Mouse (Mus musculus): Measurements from ENCODE around the gene Chd5. TPM values are rescaled to one million over a fixed set of nuclear protein-coding genes. Genes with fewer than 3 reads are reported as not detected.

The Chd5 gene
- total RNA-seq, 2 experiments from 2014 or later: 0.12 TPM; not detected in 1

DNA sequence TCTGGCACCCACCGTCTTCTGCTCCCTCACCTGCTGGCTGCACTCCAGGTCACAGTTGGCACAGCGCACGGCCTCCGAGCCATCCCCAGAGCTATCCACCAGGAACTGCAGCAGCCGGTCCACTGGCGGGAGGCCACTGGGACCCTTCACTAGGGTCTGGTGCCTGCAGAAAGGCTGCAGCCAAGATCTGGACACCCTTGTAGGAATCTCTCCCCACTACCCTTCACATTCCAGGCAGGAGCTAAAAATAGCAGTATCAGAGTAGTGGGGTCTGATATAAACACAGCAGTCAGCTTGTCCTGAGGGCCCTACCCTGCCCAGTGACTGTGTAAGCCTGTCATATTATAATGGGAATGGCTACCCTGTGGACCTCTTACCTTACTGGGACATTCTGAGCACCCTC is 20.8 kb upstream of the Chd5 start:
- DNase-seq (ENCODE audit: low spot score): no peak

DNA sequence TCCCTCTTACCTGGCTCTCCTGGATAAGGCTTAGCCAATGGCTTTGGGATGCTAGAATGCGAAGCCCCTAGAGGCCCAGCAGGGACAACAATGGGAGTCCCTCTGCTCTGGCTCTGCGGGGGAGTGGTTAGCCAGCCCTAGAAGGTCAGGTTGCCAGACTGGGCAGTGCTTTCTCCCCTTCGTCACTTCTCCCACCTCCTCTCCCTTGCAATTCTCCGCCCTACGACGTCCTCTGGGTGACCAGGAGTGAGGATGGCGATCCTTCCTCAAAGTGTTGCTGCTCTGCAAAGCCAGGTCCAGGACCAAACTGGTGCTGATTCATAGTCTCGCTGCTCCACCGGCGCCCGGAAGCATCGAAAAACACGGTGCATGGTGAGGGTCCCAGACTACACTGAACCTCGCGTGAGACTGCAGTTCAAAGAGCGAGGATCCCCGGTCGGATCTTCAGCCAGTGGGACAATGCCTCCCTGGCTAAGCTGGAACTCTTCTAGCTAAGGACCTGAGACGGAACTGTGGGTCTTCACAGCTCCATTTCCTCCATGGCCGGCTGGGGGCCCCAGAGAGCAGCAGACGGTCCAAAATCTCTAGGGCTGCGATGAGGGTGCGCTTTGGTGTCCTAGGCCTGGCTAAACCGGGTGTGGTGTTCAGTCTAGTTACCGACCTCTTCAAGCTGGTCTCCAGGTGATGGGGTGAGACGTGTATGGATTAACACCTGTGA is 19.8 kb upstream of the Chd5 start, which contains the start of gene Rnf207:
Rnf207 (minus strand) TSS at position 477 of the 718 bp plus-strand sequence.
- DNase-seq (ENCODE audit: low spot score): peak; percentile 57

DNA sequence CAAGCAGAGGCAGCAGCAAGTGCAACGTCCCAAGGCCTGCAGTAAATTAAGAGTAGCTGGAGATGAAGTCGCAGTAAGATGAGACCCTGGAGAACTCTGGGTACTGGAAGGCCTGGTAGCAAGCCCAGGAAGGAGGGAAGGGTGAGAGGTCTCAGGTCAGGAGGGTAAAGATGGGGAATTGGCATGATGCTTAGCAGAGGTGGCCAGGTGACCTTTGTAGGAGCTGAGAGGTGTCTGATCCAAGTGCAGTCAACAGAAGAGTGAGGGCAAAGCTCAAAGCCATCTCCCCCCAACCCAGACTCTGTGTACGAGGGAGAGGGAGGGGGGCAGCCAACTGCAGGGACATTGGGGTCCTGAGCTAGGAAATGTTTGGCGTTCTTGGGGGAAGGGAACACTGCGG is 17.0 kb upstream of the Chd5 start:
- DNase-seq (ENCODE audit: low spot score): no peak

DNA sequence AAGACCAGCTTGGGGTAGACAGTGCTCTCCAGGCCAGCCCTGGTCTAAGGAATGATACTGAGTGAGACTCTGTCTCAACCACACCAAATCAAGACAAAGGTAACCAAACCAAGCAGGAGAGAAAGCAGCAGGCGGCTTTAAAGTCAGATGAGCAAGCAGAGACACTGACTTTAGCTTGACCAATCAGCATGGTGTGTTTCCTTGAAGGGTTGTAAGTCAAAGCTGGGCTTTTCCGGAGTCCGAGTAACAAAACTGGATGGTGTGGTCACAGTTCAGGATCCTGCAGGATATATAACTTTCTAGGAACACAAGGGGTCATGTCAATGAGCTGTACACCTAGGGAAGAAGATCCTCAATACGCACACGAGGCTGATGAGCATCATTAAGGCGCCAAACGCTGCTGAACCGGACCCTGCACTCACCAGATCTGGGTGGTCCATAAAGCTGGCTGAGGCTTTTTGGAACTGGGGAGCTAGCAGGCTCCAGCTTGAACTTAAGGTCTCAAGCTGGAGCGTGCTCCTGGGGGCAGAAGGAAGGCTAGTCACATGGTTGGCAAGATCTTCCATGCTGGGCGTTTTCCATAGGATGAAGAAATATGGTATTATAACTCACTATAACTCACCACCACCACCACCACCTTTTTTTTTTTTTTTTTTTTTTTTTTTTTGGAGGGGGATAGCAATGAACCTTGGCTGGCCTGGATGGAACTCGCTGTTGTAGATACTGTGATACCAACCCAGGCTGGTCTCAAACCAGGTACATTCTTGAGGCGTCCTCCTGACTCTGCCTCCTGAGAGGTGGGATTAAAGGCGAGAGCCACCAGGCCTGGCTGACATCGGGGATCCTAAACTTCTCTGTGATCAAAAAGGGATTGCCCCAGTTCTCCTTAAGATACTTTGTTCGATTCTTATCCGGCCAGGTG is 13.5 kb upstream of the Chd5 start:
- no peak for DNase-seq (ENCODE audit: low spot score)

DNA sequence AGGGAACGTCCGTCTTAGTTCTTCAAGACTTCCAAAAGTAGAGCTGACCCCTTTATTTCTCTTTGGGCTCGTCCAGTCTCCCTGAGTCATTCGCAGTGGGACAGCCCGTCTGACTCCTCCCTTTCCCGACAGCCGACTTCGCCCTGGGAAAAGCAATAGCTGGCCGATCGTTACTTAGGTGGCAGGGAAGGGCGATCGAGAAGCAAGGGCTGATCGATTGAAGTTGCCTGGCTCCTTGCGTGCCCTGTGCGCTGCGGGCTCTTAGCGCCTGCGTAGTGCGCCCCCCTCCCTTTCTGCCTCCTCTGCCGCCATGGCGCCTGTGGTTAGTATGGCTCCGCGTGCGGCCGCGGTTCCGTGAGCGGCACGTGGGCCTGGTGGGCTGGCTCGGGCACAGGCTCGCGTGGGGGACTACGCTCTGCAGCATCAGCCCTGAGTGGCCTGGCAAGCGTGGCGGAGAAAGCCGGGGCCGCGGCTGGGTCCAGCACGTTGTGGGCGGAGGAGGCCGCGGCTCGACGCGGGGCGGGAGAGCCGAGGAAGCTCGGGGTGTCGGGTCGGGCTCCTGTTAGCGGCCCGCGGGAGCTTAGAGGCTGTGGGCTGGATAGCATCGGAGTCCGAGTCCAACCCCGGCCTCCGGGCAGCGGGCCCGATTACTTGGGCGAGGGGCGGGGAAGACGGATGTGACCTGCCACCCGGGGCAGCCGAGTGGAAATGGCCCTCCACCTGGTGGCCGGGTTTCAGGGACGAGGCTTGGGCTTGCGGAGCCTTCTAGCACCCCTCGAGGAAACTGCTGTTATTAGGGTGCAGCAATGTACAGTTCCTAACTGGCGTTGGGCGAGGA is 12.7 kb upstream of the Chd5 start, which contains the start of gene Rpl22:
Rpl22 (plus strand) TSS at position 169 of the 838 bp plus-strand sequence.
- DNase-seq (ENCODE audit: low spot score): peak; percentile 95

DNA sequence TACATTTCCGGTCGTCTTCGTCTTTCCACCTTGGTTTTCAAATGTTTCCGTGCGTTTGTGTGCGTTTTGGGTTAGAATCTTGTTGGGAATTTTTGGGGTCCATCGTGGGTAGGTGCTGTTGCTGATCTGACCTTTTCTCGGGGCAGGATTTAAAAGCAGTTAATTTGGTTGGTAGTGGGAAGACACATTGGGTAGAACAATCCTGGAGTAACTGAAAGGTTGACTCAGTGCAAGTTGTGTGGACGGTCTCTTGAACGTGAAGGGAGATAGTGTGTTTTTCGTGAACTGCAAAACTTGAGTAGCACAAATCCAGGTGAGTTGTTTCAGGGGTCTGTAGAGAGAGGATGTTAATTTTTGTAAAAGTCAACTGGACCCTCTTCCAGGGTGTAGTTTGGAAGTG is 11.9 kb upstream of the Chd5 start:
- no peak for DNase-seq (ENCODE audit: low spot score)

DNA sequence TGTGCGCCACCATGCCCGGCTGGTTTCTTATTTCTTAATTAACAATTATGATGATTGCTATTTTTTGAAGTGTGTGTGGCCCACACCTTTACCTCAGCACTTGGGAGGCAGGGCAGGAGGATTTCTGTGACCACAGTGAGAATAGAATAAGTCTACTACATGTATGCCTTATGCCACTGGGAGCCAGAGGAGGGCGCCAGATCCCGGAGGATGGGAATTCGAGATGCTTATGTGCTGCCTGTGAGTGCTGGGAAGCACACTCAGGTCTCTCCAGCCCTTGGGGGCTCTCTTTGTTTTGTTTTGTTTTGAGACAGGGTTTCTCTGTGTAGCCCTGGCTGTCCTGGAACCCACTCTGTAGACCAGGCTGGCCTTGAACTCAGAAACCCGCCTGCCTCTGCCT is 9.8 kb upstream of the Chd5 start:
- no peak for DNase-seq (ENCODE audit: low spot score)

DNA sequence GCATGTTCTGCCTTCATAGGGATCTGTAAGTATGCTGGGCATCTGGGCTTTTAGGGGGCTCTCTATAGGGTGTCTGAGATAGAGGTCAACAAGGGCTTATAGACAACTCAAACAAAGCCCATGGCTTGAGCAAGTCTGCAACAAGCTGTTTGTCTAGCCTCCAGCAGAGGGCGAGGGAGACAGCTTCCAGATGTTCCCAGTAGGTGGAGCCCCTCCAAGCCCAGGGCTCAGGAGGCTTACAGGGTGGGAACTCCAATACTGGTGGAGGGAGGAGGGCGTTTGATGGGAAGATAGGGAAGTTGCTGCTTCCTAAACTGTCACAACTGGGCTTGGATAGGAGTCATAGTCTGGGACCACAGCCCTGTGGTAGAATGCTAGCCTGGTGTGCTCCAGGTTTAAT is 5.5 kb upstream of the Chd5 start:
- DNase-seq (ENCODE audit: low spot score): peak; percentile 72

DNA sequence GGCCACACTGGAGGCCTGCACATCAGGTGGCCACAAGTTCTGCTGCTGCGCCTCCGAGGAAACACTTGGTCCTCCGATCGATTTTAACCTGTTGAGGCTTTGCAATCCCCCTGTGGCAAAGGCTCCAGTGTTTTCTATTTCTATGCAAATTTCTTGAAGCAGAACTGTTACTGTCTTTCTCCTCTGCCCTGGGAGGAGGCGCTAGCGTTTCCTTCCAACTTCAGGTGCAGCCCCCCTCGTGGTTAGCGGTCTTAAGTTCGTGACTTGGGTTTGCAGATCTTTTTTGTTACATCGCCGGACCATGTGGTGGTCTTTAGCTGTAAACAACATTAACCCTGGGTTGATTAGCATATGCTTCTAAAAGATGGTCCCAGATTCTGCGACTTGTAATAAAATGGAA is 4.9 kb upstream of the Chd5 start:
- no peak for DNase-seq (ENCODE audit: low spot score)

DNA sequence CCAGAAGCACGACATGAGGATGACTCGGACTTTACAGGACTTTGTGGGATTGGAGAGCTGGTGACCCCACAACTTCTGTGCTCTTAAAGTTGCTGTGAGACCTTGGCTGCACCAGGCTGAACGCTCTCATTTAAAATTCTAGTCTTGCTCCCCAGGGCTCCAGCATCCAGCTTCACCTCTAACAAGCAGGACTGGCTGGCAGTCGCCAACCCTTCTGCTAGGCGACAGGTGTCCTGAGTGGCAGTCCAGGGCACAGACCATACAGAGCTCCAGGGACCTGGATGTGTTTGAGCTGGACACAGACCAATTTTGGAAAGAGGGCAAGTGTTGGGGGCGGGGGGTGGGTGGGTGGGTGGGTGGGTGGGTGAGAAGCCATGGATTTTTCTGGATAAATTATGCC is 679 bp upstream of the Chd5 start:
- no peak for DNase-seq (ENCODE audit: low spot score)

DNA sequence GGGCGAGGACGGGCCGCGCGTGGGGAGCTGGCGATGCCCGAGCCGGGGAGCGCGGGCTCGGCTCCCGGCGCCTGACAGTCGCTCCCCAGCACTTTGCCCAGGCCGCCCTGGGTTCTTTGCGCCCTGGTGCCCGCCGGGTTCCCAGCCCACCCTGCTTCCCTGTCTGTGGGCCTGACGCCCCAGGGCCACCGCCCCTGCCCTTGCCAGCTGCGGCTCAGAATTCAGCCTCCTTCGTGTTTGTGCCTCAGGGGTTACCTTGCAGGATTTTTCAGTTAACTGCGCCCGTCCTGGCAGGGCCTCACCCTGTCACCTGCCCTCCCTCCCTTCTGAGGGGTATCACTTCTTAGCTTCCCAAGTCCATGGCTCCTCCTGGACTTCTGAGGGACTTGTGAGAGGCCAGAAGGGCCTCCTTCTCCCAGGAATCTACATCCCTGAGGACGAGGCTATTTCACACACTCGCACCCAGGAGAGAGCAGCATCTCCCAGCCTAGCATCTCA is 891 bp downstream of the Chd5 start:
- no peak for DNase-seq (ENCODE audit: low spot score)

DNA sequence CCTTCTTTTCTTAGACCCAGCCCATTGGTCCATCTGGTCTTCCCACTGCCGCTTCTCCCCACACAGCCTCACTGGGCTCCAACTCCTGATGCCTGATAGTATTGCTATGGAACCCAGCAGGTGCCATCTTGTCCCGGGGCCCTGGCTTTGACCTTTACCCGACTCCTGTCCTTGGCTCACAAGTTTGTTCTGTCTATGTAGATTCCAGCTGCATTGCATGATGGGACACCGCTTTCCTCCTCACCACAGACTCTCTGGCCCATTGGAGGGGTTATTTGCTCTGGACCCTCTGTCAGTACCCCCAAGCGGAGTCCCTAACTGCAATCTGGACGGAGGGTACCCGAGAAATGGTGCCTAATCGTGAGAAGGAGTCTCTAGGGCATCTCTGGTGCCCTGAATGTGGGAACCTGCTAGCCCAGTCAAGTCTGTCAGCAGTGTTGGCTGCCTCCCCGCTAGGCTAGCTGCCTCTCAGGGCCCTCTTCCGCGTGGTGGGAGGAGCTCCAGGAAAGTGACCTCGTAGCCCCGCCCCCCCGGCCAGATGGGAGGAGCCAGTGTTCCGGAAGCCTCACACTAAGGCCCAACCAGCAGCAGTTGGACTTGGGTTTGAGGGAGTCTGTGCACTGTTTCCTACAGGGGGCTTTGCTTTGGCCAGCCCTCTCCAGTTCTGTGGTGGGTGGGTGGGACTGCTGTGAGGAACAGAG is 2.3 kb downstream of the Chd5 start:
- DNase-seq (ENCODE audit: low spot score): no peak

DNA sequence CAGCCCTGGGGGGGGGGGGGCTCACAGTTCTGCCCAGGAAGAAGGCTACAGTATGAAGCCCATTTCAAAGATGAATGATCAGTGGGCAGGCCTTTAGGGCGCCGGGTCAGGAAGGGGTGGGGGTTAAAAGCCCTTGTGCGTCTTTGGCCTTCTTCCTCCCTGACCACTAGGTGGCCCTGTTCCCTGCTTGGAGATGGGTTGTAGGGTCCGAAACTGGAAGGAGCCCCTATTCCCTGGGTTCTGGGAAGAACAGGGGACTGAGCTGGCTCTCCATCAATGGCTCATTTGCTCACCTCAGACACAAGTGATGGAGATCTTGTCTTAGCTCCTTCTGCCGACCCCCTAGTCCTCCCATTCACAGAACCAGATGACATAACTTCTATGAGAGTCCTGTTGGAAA is 4.8 kb downstream of the Chd5 start:
- DNase-seq (ENCODE audit: low spot score): peak; percentile 29

DNA sequence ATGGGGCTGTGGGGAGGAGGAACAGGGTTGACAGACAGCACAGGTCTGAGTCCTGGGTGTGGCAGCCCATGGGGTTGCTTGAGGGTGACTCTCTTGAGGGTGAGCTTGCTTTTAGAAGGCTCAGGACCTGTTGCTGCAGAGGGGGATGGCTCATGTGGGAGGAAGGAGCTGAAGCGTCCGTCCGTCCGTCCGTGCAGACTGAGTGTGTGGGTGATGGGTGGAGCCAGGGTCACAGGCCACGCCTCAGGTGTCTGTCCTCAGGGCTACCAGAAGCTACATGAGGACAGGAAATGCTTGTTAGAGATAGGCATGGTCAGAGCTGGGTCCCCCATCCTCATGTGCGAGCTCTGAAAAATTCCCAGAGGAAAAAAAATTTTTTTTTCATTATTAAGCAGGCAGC is 6.2 kb downstream of the Chd5 start:
- DNase-seq (ENCODE audit: low spot score): no peak

DNA sequence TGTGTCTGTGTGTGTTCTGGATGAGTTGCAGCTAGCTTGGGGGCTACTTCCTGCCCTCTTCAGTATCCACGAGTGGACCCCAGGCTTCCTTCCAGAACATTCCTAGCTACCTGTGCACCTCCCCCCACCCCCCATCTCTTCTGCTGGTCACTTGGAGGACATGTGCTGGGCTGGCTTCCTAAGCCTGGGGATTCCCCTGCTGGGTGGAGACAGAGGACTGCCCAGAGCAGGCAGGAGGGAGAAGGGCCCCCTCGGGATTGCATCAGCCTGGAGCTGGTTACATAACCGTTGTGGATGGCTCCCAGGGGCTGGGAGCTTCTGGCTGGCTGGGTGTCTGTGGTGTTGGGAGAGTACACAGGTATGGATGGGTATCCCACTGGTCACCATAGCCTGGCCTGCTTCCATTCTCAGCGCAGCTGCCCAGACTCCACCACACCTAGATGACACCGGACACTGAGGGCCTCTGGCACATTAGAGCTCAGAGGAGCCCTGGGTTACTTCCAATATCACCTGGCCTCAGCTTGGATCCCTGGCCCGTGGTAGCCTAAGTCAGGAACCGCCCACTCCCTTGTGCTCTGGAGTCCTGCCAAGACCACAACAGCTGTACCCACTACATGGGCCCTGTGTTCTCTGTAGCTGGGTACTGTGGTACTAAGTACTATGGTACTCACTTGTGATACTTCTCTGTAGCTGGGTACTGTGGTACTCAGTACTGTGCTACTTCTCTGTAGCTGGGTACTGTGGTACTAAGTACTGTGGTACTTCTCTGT is 6.9 kb downstream of the Chd5 start:
- DNase-seq (ENCODE audit: low spot score): peak; percentile 61

DNA sequence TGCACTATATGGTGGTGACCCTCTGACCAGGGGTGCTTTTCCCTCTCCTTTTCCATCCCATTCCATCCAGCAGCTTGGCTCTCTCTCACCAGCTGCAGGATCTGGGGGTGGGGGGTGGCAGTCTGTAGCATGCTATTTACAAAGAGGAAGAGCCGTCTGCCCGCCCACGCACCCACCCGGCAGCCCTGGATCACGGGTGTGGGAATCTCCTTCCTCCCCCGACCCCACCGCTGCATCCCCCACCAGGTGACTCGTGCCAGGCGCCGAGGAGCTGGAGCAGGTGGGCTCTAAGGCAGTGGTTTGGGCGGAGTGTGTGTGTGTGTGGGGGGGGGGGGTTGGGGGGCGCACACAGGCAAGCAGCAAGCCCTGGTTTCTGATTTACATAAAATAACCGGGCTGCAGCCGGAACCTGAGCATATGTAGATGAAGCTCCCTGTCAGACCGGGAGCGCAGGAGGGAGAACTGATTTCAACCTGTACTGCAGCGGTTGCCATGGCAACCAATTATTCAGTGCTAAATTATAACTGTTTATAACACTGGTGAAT is 11.5 kb downstream of the Chd5 start:
- DNase-seq (ENCODE audit: low spot score): no peak

DNA sequence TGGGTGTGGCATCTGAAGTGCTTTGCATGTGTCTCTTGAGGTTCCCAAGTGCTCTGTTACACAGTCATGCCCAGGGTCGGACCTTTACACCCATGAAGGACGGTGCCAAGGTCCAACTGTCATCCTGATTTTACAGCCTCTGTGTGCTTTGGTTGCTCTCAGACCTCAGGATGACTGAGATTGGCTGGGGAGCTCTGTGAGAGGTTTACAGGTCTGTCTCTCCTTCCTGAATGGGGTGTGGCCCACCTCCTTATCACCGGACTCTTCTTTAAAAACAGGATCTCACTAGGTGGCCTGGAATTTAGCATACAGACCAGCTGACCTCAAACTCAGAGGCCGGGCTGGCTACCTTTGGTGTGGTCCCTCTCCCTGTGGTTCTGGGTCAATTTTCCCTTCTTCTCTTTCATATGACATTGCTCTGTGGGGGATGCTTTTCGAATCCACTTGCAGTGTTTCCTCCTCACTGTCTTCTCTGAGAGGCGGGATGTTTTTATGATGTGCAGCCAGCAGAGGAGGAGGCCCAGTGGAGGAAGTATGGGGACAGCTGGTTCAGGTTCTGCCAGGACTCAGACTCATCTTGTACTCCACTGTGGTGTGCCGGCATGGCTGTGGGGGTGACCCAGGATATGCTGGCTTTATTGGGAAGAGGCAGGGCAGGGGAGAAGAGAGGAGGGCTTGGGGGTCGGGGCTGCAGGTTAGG is 12.4 kb downstream of the Chd5 start:
- DNase-seq (ENCODE audit: low spot score): no peak

DNA sequence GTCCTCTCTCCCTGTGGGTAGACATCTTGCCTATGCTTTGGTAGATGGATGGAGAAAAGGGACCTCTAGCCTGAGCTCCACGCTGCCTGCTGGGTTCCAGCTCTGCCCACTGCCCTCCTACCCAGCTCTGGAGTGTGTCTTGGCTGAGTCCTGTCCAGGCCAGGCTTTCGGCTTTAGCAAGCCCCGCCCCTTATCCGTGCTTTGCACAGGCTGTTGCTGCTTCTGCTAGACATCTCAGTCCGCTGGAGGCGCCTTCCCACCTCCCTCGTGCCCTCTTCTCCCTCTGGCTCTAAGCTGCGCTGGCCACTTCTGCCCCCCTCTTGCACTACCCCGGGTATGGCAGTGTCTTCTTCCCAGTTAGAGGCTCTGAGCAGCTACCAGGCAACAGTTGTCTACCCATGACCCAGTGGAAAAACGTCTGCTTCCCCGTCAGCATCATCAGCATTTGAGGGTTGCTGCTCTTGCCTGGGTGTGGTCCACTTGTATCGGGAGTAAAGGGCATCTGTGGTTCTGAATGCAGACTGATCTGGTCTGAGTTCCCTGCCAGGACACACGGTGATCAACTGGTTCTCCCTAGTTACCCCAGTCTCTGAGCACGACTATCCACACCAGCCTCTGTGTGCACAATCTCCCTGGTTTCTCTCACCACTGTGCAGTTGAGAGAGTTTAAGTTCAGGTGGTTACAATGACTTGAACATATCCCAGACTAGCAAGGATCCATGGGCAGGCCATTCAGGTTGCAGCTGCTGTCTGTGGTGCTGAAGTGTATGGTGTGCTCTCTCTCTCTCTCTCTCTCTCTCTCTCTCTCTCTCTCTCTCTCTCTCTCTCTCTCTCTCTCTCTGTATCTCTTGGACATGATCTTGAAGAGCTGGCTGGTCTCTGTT is 13.2 kb downstream of the Chd5 start:
- no peak for DNase-seq (ENCODE audit: low spot score)
